Mouse (Mus musculus) liver, adult 2 months (tissue): ENCODE results near the gene Fzd2. TPM values are rescaled to one million over a fixed set of nuclear protein-coding genes. Genes with fewer than 3 reads are reported as not detected.

ENCODE experiments used
- DNase-seq: peaks from one replicate; pipeline ENCODE4 v3.0.0-alpha.2; 2011; ENCODE audit warnings: low read depth, low spot score; ENCODE audit errors: extremely low read depth
- H3K27ac ChIP-seq: fragments of 200-500 bp; replicated peaks from 2 replicates; pipeline ENCODE4 v1.5.1; 2012; ENCODE audit warnings: low read depth, mild to moderate bottlenecking, control low read depth, inconsistent platforms, low read length; ENCODE audit not compliant: insufficient read depth
- H3K27me3 ChIP-seq: fragments of 200-500 bp; 2 replicates; pipeline ENCODE4 v1.6.1; 2012; ENCODE audit warnings: mild to moderate bottlenecking, moderate library complexity, low read length, inconsistent platforms; ENCODE audit not compliant: control insufficient read depth, insufficient read depth
- H3K36me3 ChIP-seq: fragments of 200-500 bp; 2 replicates; pipeline ENCODE4 v1.6.1; 2012; ENCODE audit warnings: low read length, inconsistent platforms; ENCODE audit not compliant: control insufficient read depth, insufficient read depth
- H3K4me1 ChIP-seq: fragments of 200-500 bp; 2 replicates; pipeline ENCODE4 v1.6.1; 2011; ENCODE audit warnings: low read length; ENCODE audit not compliant: control insufficient read depth, insufficient read depth
- H3K4me3 ChIP-seq: fragments of 200-500 bp; 2 replicates; pipeline ENCODE4 v1.5.1; 2011; ENCODE audit warnings: low read depth, mild to moderate bottlenecking, control low read depth, low read length, moderate library complexity; ENCODE audit not compliant: insufficient read depth
- H3K79me2 ChIP-seq: fragments of 200-500 bp; 2 replicates; pipeline ENCODE4 v1.6.1; 2012; ENCODE audit warnings: inconsistent platforms, mild to moderate bottlenecking, low read length, moderate library complexity; ENCODE audit not compliant: control insufficient read depth, insufficient read depth
- H3K9ac ChIP-seq: fragments of 200-500 bp; 2 replicates; pipeline ENCODE4 v1.6.1; 2012; ENCODE audit warnings: low read depth, mild to moderate bottlenecking, control low read depth, inconsistent platforms, low read length
- CTCF ChIP-seq: fragments of 200-500 bp; IDR thresholded peaks from 2 replicates; pipeline ENCODE4 v1.5.1; 2011; ENCODE audit warnings: low read depth, low read length, control low read depth
- POLR2A ChIP-seq: fragments of 200-500 bp; IDR thresholded peaks from 2 replicates; pipeline ENCODE4 v1.6.1; 2011; ENCODE audit warnings: low read length, control low read depth; ENCODE audit not compliant: insufficient read depth; ENCODE audit errors: extremely low read depth
- WGBS: fragments of 180-500 bp; shearing (Covaris S2); methylation state at CpG from one replicate; pipeline ENCODE4 v1.1.7; 2018; 5-methylcytosine and 5-hydroxymethylcytosine counted together
- polyA plus RNA-seq: library from polyadenylated mRNA; depleted of rRNA; stranded (reverse); fragments of >200 nt; gene quantifications from 2 replicates; pipeline ENCODE4 v1.2.3, GENCODE M21; 2012
- total RNA-seq: library from RNA; depleted of rRNA; stranded (reverse); fragments of >200 nt; gene quantifications from 2 replicates; pipeline ENCODE4 v1.2.3, GENCODE M21; 2014

Fzd2 gene
- total and polyA plus RNA-seq, 2 experiments: 0.09 to 0.24 TPM

DNA sequence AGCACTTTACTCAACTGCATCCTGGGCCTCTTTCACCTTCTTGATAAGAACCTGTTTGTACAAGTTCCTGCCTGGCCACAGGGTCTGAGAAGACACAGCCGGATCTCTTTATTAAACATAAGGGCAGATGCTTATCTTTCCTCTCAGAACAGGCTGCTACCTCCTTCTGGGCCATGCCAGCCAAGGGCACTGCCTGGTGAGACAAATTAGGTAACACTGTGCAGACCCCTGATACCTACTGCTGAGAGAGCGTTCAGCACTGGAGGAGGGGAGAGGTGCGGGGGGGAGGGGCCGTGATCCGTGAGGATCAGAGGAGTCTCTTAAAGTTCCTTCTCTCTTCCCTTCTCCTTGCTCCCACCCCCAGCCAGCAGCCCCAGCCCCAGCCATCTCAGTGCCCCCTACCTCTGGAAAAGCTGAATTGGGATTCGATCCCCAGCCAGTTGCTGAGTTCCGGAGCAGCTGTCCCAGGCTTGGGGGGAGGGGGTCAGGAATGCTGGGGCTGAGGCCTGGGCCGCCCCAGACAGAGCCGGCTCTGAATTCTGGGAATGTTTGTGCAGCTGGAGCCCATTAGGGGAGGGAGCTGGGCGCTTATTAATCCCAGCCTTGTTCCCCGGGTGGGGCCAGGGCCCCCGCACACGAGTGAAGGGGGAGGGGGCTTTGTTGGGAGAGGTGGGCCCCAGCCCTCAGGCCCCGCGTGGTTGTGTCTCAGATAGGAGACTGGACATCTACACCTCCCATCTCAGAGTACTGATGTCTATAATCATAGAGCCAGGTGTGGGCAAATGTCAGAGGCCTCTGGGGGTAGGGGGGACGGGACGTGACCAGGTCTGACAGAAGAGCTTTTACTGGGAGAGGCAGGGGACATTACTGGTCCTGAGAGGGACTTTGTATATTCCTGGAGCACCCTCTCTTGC lies 19.9 kb downstream of the Fzd2 start:
- no peak overlapping the region for H3K4me3 ChIP-seq
- no peak overlapping the region for H3K27ac ChIP-seq
- no peaks in the 10 kb centered on the region for H3K36me3 ChIP-seq
- H3K79me2 ChIP-seq: no peaks in the 10 kb centered on the region
- DNase-seq: no peak
- no peak overlapping the region for H3K9ac ChIP-seq
- no peaks in the 10 kb centered on the region for H3K27me3 ChIP-seq
- TF ChIP-seq CTCF: no peak
- 36% methylated on average over 17 of the region's 17 CpGs for WGBS
- no peaks in the 10 kb centered on the region for H3K4me1 ChIP-seq

DNA sequence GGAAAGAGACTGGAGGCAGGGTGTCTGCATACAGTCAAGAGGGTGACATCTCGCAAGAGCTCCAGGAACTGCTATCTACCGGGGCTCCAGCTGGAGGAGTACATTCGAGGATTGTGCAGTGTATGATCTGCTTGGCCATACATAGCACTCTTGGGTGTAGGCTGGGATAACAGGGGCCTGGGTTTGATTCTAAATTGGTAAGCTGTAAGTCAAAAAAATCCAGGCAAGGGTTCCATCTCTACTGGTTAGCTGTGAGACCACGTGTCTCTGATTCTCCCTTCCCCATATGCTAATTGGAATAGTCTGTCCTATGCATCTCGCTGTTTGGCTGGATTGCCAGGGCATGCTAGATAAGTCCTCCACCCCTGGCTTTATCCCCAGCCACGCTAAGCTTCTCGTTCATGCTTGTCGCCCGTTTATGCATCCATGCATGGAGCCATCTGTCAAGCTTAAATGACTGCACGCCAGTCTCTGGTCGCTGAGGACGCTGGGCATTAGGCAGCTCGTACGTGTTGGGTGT lies 20.8 kb downstream of the Fzd2 start:
- Histone ChIP-seq H3K4me1 (no peaks in the 10 kb centered on the region), H3K9ac (no peak overlapping the region), H3K36me3 (no peaks in the 10 kb centered on the region), H3K27me3 (no peaks in the 10 kb centered on the region), H3K4me3 (no peak overlapping the region), H3K27ac (no peak overlapping the region), H3K79me2 (no peaks in the 10 kb centered on the region)
- 78% methylated on average over 14 of the region's 14 CpGs for WGBS
- no peak for TF ChIP-seq POLR2A
- TF ChIP-seq CTCF: no peak
- no peak for DNase-seq

DNA sequence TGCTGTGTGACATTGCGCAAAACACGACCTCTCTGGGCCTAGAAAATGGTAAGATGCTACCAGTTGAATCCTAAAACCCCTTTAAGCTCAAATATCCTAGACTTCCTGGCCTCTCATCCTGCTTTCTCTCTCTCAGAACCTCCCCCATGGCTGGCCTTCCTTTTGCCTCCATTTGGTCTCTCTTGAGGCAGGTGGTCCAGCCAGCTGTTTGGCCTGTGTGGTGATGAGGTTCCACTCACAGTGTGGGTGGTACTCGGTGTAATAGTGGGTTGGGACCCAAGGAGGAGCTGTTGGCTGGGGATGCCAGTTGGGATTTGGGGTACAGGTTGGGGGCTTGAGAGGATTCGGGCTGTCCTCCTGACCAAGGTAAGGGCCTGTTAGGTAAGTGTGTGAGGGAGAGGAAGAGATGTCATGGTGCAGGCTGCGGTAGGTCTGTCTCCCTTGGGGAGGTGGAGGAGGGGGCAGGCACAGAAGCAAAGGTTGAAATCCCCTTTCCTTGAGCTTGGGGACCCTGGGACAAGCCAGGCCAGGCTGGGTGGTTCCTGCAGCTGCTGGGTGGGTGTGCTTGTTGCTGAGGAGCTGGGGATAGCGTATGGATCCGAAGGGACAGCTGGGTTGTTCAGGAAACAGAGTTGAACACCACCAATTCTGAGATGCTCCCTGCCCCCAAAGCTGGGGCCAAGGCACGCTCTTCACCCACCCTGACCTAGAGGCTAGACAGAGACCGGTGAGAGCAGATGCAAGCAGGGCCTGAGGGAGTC lies 23.2 kb downstream of the Fzd2 start:
- Histone ChIP-seq H3K79me2 (no peaks in the 10 kb centered on the region), H3K9ac (no peak overlapping the region), H3K27ac (no peak overlapping the region), H3K36me3 (no peaks in the 10 kb centered on the region), H3K27me3 (no peaks in the 10 kb centered on the region), H3K4me1 (no peaks in the 10 kb centered on the region), H3K4me3 (no peak overlapping the region)
- 87% methylated on average over 9 of the region's 9 CpGs for WGBS
- DNase-seq: no peak
- no peak for TF ChIP-seq CTCF
- TF ChIP-seq POLR2A: no peak

DNA sequence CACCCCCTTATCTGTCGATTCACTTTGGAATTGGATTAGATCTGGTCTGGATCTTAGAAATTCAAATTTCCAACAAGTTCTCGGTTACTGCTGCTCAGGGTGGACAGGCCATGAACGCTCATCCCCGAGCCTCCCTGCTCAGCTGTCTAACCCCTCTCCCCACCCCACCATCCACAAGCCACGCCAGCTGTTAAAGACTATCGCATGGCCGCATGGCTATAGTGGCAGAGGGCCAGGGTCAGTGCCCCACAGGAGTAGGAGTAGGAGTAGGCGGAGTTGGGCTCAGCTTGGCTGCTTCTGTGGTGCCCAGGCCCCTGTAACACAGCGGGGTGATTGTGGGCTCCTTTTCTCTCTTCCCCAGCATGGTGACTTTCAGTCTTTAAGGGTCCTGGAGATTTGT lies 24.3 kb downstream of the Fzd2 start:
- 82% methylated on average over 9 of the region's 9 CpGs for WGBS
- no peak overlapping the region for H3K9ac ChIP-seq
- H3K79me2 ChIP-seq: no peaks in the 10 kb centered on the region
- DNase-seq: no peak
- no peaks in the 10 kb centered on the region for H3K27me3 ChIP-seq
- no peak overlapping the region for H3K27ac ChIP-seq
- no peak for TF ChIP-seq CTCF
- TF ChIP-seq POLR2A: no peak
- H3K4me3 ChIP-seq: no peak overlapping the region
- H3K36me3 ChIP-seq: no peaks in the 10 kb centered on the region
- no peaks in the 10 kb centered on the region for H3K4me1 ChIP-seq

DNA sequence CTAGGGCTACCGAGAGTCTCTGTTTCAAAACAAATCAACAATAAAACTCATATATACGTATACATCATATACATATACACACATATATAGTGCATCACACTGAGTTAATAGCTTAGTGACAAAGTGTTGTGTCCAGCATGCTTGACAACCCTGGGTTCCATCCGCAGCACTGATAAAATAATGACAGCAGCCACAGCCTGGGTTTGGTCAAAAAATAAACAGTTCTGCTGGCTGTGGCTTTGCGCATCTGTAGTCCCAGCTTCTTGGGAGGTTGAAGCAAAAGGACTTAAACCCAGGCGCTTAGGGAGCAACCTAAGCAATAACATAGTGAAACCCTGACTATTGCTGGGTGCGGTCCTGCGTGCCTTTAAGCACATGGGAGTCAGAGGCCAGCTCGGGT lies 25.2 kb downstream of the Fzd2 start:
- DNase-seq: no peak
- H3K36me3 ChIP-seq: no peaks in the 10 kb centered on the region
- no peak overlapping the region for H3K27ac ChIP-seq
- no peaks in the 10 kb centered on the region for H3K79me2 ChIP-seq
- no peak overlapping the region for H3K4me3 ChIP-seq
- TF ChIP-seq POLR2A (no peak), CTCF (no peak)
- no peaks in the 10 kb centered on the region for H3K4me1 ChIP-seq
- no peak overlapping the region for H3K9ac ChIP-seq
- WGBS: 77% methylated on average over 8 of the region's 8 CpGs
- no peaks in the 10 kb centered on the region for H3K27me3 ChIP-seq

DNA sequence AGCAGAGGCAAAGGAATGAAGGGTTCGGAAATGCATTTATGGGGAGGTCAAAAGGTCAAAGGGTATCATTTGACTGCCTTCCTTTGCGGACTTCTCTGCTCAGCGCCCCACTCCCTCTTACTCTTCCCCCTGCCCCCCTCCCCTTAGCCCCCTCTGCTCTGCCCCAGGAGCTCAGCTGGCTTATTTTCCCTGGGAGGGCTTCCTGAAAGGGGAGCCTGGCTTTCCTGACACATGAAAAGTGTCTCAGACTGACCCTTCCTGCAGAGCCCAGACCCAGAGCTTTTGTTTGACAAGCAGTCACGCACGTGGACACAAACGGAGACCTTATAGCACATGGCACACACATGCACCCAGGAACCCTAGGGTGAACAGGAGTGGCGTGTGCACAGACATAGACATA lies 26.5 kb downstream of the Fzd2 start:
- Histone ChIP-seq H3K4me3 (no peak overlapping the region), H3K4me1 (no peaks in the 10 kb centered on the region), H3K27me3 (no peaks in the 10 kb centered on the region), H3K36me3 (no peaks in the 10 kb centered on the region), H3K9ac (no peak overlapping the region), H3K79me2 (no peaks in the 10 kb centered on the region), H3K27ac (no peak overlapping the region)
- no peak for DNase-seq
- no peak for TF ChIP-seq POLR2A
- TF ChIP-seq CTCF: no peak
- WGBS: 59% methylated on average over 7 of the region's 7 CpGs
